Mouse (Mus musculus) ES-Bruce4 (cell line): ENCODE data around the gene BC048403.

Experiments
- CTCF ChIP-seq: IDR thresholded peaks from one replicate; pipeline ENCODE4 v1.8.1; 2011; ENCODE audit warnings: low read depth, low read length
- EP300 ChIP-seq: IDR thresholded peaks from 2 replicates; pipeline ENCODE4 v1.6.1; 2011; ENCODE audit warnings: low read depth, low read length; ENCODE audit not compliant: insufficient read depth
- POLR2A ChIP-seq: IDR thresholded peaks from one replicate; pipeline ENCODE4 v1.8.1; 2011; ENCODE audit warnings: low read length; ENCODE audit not compliant: insufficient read depth

DNA sequence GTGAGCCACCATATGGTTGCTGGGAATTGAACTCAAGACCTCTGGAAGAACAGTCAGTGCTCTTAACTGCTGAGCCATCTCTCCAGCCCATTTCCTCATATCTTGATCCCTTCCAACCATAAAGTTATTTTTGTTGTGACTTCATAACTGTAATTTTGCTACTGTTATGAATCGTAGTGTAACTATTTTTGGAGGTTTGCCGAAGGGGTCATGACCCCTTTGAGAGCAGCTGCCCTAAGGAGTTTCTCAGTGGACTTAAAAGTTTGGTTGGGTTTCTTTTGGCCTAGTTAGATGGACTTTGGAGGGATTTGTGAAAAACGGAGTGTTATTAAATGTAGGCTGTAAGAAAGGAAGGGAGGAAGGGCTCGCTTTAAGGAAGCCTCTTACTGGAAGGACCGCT lies 30.0 kb downstream of the BC048403 start:
- TF ChIP-seq EP300 = no peak
- TF ChIP-seq CTCF = no peak
- no peak for TF ChIP-seq POLR2A
